ENCODE assay signal across 20 mouse cellular contexts in genomic region chr5:106082891-106083290, GRCm38 (mm10).
A peak's percentile ranks its signal among the peaks of the same experiment; 100 is the strongest.
DNase-seq lines count a peak whose midpoint lies in the region; ATAC-seq lines count a peak whose summit lies in the region.
"Had no signal": no experiment of that assay in that cellular context is flagged by ENCODE, and none has a peak within 500 bp of the region (broad histone marks: within the 10 kb centered on the region; RNA-seq: fewer than 3 reads in every experiment).

No protein-coding gene starts in this region.

- H3K27ac ChIP-seq in heart, embryonic 12.5 days (ENCODE audit: poor library complexity, severe bottlenecking): no peak overlapping the region
- no peak overlapping the region for H3K27ac ChIP-seq in heart, embryonic 10.5 days
- H3K27ac ChIP-seq in midbrain, embryonic 11.5 days (ENCODE audit: low read depth, low read length): no peak overlapping the region
- no peak overlapping the region for H3K27ac ChIP-seq in midbrain, embryonic 16.5 days (ENCODE audit: low read length)

- no peak for ATAC-seq in heart, embryonic 12.5 days (ENCODE audit: insufficient number of reproducible peaks, low FRiP score)
- no peak for ATAC-seq in midbrain, embryonic 11.5 days (ENCODE audit: low FRiP score)
- no peak for ATAC-seq in midbrain, embryonic 16.5 days
- ATAC-seq: activated CD4-positive, CD25-positive, alpha-beta regulatory T cell, adult 4 months; CD4-positive, CD25-positive, alpha-beta regulatory T cell, adult 4 months; Patski had no signal

- peak; percentile 74 for DNase-seq in heart, adult 11 months
- peak; percentile 67 for DNase-seq in heart, embryonic 10.5 days (ENCODE audit: low spot score)
- DNase-seq in heart, postnatal 4 days: no peak
- DNase-seq in midbrain, embryonic 11.5 days (ENCODE audit: low spot score, missing footprints): peak; percentile 56
- DNase-seq: adrenal gland, adult 2 months; adrenal gland, adult 8-10 months; adrenal gland, postnatal 10 days; adrenal gland, postnatal 14 days; adrenal gland, postnatal 25 days; adrenal gland, postnatal 36 days; B cell, adult 2 months; cerebellum, adult 11 months; cerebellum, adult 11-12 months; cerebellum, adult 18-20 months had no signal

- no peaks in the 10 kb centered on the region for H3K4me1 ChIP-seq in heart, embryonic 12.5 days (replicated peaks)
- H3K4me1 ChIP-seq in heart, embryonic 10.5 days: no peaks in the 10 kb centered on the region
- H3K4me1 ChIP-seq in midbrain, embryonic 11.5 days (ENCODE audit: control insufficient read depth, insufficient read depth, low read length): no peaks in the 10 kb centered on the region
- 0 out of 2 replicates have a peak, but pooled peaks cover 2% of the 10 kb centered on the region for H3K4me1 ChIP-seq in midbrain, embryonic 16.5 days (ENCODE audit: control insufficient read depth, insufficient read depth, low read length)

- no peak overlapping the region for H3K4me3 ChIP-seq in heart, embryonic 12.5 days
- H3K4me3 ChIP-seq in heart, embryonic 10.5 days: no peak overlapping the region
- H3K4me3 ChIP-seq in midbrain, embryonic 11.5 days (ENCODE audit: low read depth, low read length): no peak overlapping the region
- H3K4me3 ChIP-seq in midbrain, embryonic 16.5 days (ENCODE audit: low read depth, low read length): no peak overlapping the region

- no peaks in the 10 kb centered on the region for H3K36me3 ChIP-seq in heart, embryonic 12.5 days
- no peaks in the 10 kb centered on the region for H3K36me3 ChIP-seq in heart, embryonic 10.5 days
- no peaks in the 10 kb centered on the region for H3K36me3 ChIP-seq in midbrain, embryonic 11.5 days (ENCODE audit: control insufficient read depth, insufficient read depth, low read length)
- no peaks in the 10 kb centered on the region for H3K36me3 ChIP-seq in midbrain, embryonic 16.5 days (ENCODE audit: control insufficient read depth, insufficient read depth, low read length)
- H3K36me3 ChIP-seq: G1E had no signal

- peaks cover 3% of the 10 kb centered on the region; the same call in 1 of the 2 replicates for H3K9me3 ChIP-seq in heart, embryonic 12.5 days (replicated peaks)
- 0 out of 2 replicates have a peak, but pooled peaks cover 3% of the 10 kb centered on the region for H3K9me3 ChIP-seq in heart, embryonic 10.5 days
- peaks cover 2% of the 10 kb centered on the region; the same call in 1 of the 2 replicates for H3K9me3 ChIP-seq in midbrain, embryonic 11.5 days (ENCODE audit: control insufficient read depth, low read length)
- peaks cover 3% of the 10 kb centered on the region for H3K9me3 ChIP-seq in midbrain, embryonic 16.5 days (replicated peaks; ENCODE audit: control insufficient read depth, low read length, poor library complexity, severe bottlenecking)

- no peaks in the 10 kb centered on the region for H3K27me3 ChIP-seq in heart, embryonic 12.5 days (replicated peaks)
- H3K27me3 ChIP-seq in heart, embryonic 10.5 days (ENCODE audit: insufficient read depth, poor library complexity, severe bottlenecking): no peaks in the 10 kb centered on the region
- no peaks in the 10 kb centered on the region for H3K27me3 ChIP-seq in midbrain, embryonic 11.5 days (ENCODE audit: control insufficient read depth, insufficient read depth, low read length)
- no peaks in the 10 kb centered on the region for H3K27me3 ChIP-seq in midbrain, embryonic 16.5 days (ENCODE audit: control insufficient read depth, insufficient read depth, low read depth, low read length)

- H3K9ac ChIP-seq in heart, embryonic 12.5 days: no peak overlapping the region
- no peak overlapping the region for H3K9ac ChIP-seq in midbrain, embryonic 11.5 days (ENCODE audit: low read length)
- no peak overlapping the region for H3K9ac ChIP-seq in midbrain, embryonic 16.5 days (ENCODE audit: low read depth, low read length)

- no peak overlapping the region for H3K4me2 ChIP-seq in heart, embryonic 12.5 days
- H3K4me2 ChIP-seq in midbrain, embryonic 11.5 days: no peak overlapping the region
- no peak overlapping the region for H3K4me2 ChIP-seq in midbrain, embryonic 16.5 days (ENCODE audit: low read length)

- WGBS in heart, embryonic 12.5 days: 62% methylated on average over 7 of the region's 7 CpGs
- WGBS in heart, embryonic 10.5 days: 59% methylated on average over 7 of the region's 7 CpGs
- WGBS in midbrain, embryonic 11.5 days: 78% methylated on average over 7 of the region's 7 CpGs
- WGBS in midbrain, embryonic 16.5 days: 65% methylated on average over 7 of the region's 7 CpGs
